Mouse (Mus musculus) forebrain, postnatal 0 days (tissue): ENCODE results near the gene Dock10. TPM values are rescaled to one million over a fixed set of nuclear protein-coding genes. Genes with fewer than 3 reads are reported as not detected.
"Not testable (repeated sequence)": the region's sequence is repeated elsewhere in the genome, so short reads cannot be mapped to it uniquely, and the experiment has no call there.

Experiments
- ATAC-seq: fragments of 200-750 bp; cut with Nextera tagmentation; 2 replicates; pipeline ENCODE4 v1.8.0; 2017; ENCODE audit warnings: mild to moderate bottlenecking, moderate library complexity
- DNase-seq: peaks from one replicate; pipeline ENCODE4 v3.0.0-alpha.2; 2015
- H3K27ac ChIP-seq: fragments of 300-500 bp; sonication (generic); 2 replicates; pipeline ENCODE4 v1.5.1; 2014; ENCODE audit warnings: low read depth, mild to moderate bottlenecking, antibody characterized with exemption, low read length, moderate library complexity, mixed read lengths
- H3K27me3 ChIP-seq: fragments of 300-500 bp; sonication (generic); 2 replicates; pipeline ENCODE4 v1.6.1; 2014; ENCODE audit warnings: mild to moderate bottlenecking, low read length, mixed read lengths; ENCODE audit not compliant: insufficient read depth
- H3K36me3 ChIP-seq: fragments of 300-500 bp; sonication (generic); 2 replicates; pipeline ENCODE4 v1.6.1; 2014; ENCODE audit warnings: mild to moderate bottlenecking, moderate library complexity; ENCODE audit not compliant: insufficient read depth
- H3K4me1 ChIP-seq: fragments of 300-500 bp; sonication (generic); 2 replicates; pipeline ENCODE4 v1.6.1; 2014; ENCODE audit warnings: antibody characterized with exemption; ENCODE audit not compliant: insufficient read depth
- H3K4me2 ChIP-seq: fragments of 300-500 bp; sonication (generic); 2 replicates; pipeline ENCODE4 v1.6.1; 2014; ENCODE audit warnings: low read depth, mild to moderate bottlenecking, moderate library complexity
- H3K4me3 ChIP-seq: fragments of 300-500 bp; sonication (generic); 2 replicates; pipeline ENCODE4 v1.5.1; 2014; ENCODE audit warnings: low read depth, low read length, mixed read lengths
- H3K9ac ChIP-seq: fragments of 300-500 bp; sonication (generic); 2 replicates; pipeline ENCODE4 v1.6.1; 2014; ENCODE audit warnings: mild to moderate bottlenecking
- H3K9me3 ChIP-seq: fragments of 300-500 bp; sonication (generic); 2 replicates; pipeline ENCODE4 v1.6.1; 2016; ENCODE audit warnings: low read length
- CTCF ChIP-seq: sonication (generic); IDR thresholded peaks from 2 replicates; pipeline ENCODE4 v1.5.1; 2016; ENCODE audit warnings: antibody characterized with exemption, control low read depth, low read depth
- WGBS: fragments of 180-500 bp; shearing (Covaris S2); extraction: QIAGEN DNeasy Blood & Tissue Kit; methylation state at CpG from one replicate; pipeline ENCODE4 v1.1.7; 2014; 5-methylcytosine and 5-hydroxymethylcytosine counted together
- polyA plus RNA-seq: library from polyadenylated mRNA; unstranded; fragments of >200 nt; fragmentation: Nextera tagmentation; extraction: Ambion mirVana; gene quantifications from 2 replicates; pipeline ENCODE4 v1.2.1, GENCODE M21; 2015
- total RNA-seq: library from RNA; depleted of rRNA; stranded (reverse); fragments of >200 nt; gene quantifications from 2 replicates; pipeline ENCODE4 v1.2.3, GENCODE M21; 2014

Gene Dock10
- total and polyA plus RNA-seq, 2 experiments from 2014 or later = 2.3 to 14.0 TPM

- Histone ChIP-seq H3K4me2 (no peak overlapping the region), H3K9me3 (no peaks in the 10 kb centered on the region), H3K4me3 (no peak overlapping the region), H3K36me3 (no peaks in the 10 kb centered on the region), H3K27ac (no peak overlapping the region), H3K9ac (no peak overlapping the region), H3K4me1 (no peaks in the 10 kb centered on the region; the same call in 1 of the 2 replicates), H3K27me3 (no peaks in the 10 kb centered on the region)
- 66% methylated on average over 4 of the region's 4 CpGs for WGBS
- DNase-seq = no peak
- TF ChIP-seq CTCF = no peak
- no peak for ATAC-seq
Measured at GRCm38 (mm10) chr1:80763042-80763950, 5.0 kb upstream of the Dock10 start.

- TF ChIP-seq CTCF = no peak
- no peak for DNase-seq
Measured at GRCm38 (mm10) chr1:80758798-80759184, 464 bp upstream of the Dock10 start.

GRCm38 (mm10) chr1:80757650-80757976, 714 bp downstream of the Dock10 start:
- peak overlapping the region; percentile 89 for H3K4me2 ChIP-seq
- peak; percentile 40 for DNase-seq
- H3K4me1 ChIP-seq = no peaks in the 10 kb centered on the region; the same call in 1 of the 2 replicates
- no peaks in the 10 kb centered on the region for H3K9me3 ChIP-seq
- H3K27ac ChIP-seq = no peak overlapping the region
- peak; percentile 42 for ATAC-seq
- no peaks in the 10 kb centered on the region for H3K36me3 ChIP-seq
- 0% methylated on average over 6 of the region's 6 CpGs for WGBS
- H3K27me3 ChIP-seq = no peaks in the 10 kb centered on the region
- H3K4me3 ChIP-seq = peak overlapping the region; percentile 61
- TF ChIP-seq CTCF = no peak
- H3K9ac ChIP-seq = peak overlapping the region; percentile 59

More at GRCm38 (mm10) chr1:80758798-80759184, 464 bp upstream of the Dock10 start:
- ATAC-seq = no peak
- no peaks in the 10 kb centered on the region for H3K36me3 ChIP-seq
- WGBS = 17% methylated on average over 6 of the region's 6 CpGs
- no peaks in the 10 kb centered on the region; the same call in 1 of the 2 replicates for H3K4me1 ChIP-seq
- no peaks in the 10 kb centered on the region for H3K27me3 ChIP-seq
- H3K4me2 ChIP-seq = peak overlapping the region; percentile 89
- H3K4me3 ChIP-seq = peak overlapping the region; percentile 61
- H3K9ac ChIP-seq = peak overlapping the region; percentile 59
- H3K9me3 ChIP-seq = no peaks in the 10 kb centered on the region
- no peak overlapping the region for H3K27ac ChIP-seq

- WGBS = 6% methylated on average over 14 of the region's 14 CpGs
- Histone ChIP-seq H3K9ac (peak overlapping the region; percentile 59; the same call in 1 of the 2 replicates), H3K9me3 (no peaks in the 10 kb centered on the region), H3K4me2 (peak overlapping the region; percentile 89), H3K27me3 (no peaks in the 10 kb centered on the region), H3K4me3 (peak overlapping the region; percentile 61), H3K4me1 (no peaks in the 10 kb centered on the region; the same call in 1 of the 2 replicates), H3K36me3 (no peaks in the 10 kb centered on the region), H3K27ac (no peak overlapping the region)
- ATAC-seq = peak; percentile 72
- TF ChIP-seq CTCF = peak; percentile 48; the same call in 1 of the 2 replicates
- peak; percentile 45 for DNase-seq
Measured at GRCm38 (mm10) chr1:80756824-80757649, 1.3 kb downstream of the Dock10 start.

- Histone ChIP-seq H3K27ac (no peak overlapping the region), H3K4me1 (no peaks in the 10 kb centered on the region; the same call in 1 of the 2 replicates), H3K9ac (no peak overlapping the region), H3K9me3 (no peaks in the 10 kb centered on the region), H3K4me2 (no peak overlapping the region), H3K36me3 (no peaks in the 10 kb centered on the region), H3K4me3 (no peak overlapping the region), H3K27me3 (no peaks in the 10 kb centered on the region)
- TF ChIP-seq CTCF = no peak
- WGBS = 36% methylated on average over 2 of the region's 2 CpGs
- DNase-seq (no peak), ATAC-seq (no peak)
Measured at GRCm38 (mm10) chr1:80756060-80756439, 2.3 kb downstream of the Dock10 start.

DNA sequence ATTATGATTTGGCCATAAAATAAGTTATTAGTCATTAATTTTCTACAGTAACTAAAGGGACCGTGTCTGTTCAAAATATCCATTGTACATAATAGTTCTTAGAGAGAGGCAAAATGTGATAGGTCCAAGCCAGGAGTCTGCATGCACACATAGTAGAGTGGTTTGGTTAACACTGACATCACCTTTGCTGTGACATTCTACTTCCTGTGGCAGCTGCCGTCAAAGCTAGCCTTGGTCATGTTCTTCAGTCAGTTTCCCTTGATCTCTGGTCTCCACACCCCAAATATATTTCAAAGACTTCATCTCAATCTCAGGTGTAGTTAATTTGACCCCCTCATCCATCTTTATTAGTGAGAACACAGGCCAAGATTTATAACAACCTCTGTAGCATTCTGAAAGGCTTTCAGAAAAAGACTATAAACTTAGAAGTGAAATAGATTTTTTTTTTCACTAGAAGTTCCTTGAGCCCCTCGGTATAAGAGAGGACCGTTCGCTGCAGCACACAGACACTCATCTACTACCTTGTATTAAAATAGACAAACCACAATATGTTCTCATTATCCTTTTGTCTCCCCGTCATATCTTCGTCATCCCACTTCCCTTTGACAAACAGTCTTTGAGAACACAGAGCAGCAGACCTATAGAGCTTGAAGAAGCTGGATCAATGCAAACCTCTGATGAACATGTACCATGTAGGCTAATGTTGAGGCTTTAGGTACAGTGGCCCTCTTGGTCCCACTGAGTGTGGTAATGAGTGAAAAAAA, 2.8 kb downstream of the Dock10 start:
- Histone ChIP-seq H3K4me1 (no peaks in the 10 kb centered on the region; the same call in 1 of the 2 replicates), H3K27me3 (no peaks in the 10 kb centered on the region), H3K36me3 (no peaks in the 10 kb centered on the region), H3K4me2 (no peak overlapping the region), H3K9me3 (no peaks in the 10 kb centered on the region), H3K9ac (no peak overlapping the region), H3K4me3 (no peak overlapping the region), H3K27ac (no peak overlapping the region)
- WGBS = 88% methylated on average over 7 of the region's 7 CpGs
- no peak for TF ChIP-seq CTCF
- DNase-seq (no peak), ATAC-seq (no peak)

DNA sequence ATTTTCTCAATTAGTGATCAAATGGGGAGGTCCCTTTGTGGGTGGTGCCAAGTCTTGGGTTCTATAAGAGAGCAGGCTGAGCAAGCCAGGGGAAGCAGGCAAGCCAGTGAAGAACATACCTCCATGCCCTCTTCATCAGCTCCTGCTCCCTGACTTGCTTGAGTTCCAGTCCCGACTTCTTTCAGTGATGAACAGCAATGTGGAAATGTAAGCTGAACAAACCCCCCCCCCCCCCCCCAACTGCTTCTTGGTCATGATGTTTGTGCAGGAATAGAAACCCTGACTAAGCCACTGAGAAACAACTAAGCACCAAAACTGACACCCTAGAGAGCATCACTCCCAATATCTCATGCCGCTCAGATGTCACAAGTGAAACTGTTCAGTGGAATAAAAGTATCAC, 9.2 kb downstream of the Dock10 start:
- not testable (repeated sequence) for DNase-seq, H3K9ac ChIP-seq, H3K27ac ChIP-seq, H3K4me3 ChIP-seq, H3K4me1 ChIP-seq, ATAC-seq, H3K36me3 ChIP-seq, H3K27me3 ChIP-seq, H3K9me3 ChIP-seq, H3K4me2 ChIP-seq
- WGBS = 96% methylated on average over 2 of the region's 2 CpGs
